Mouse (Mus musculus) C2C12 (cell line): Measurements from ENCODE around the gene Gnao1.

ENCODE experiments used
- CEBPB ChIP-seq: IDR thresholded peaks from one replicate; pipeline ENCODE4 v1.6.1; 2011; ENCODE audit warnings: low read depth, mild to moderate bottlenecking, control low read depth, moderate library complexity
- CTCF ChIP-seq: IDR thresholded peaks from one replicate; pipeline ENCODE4 v1.5.1; 2011; ENCODE audit not compliant: control insufficient read depth, insufficient read depth, insufficient read length
- MAX ChIP-seq: IDR thresholded peaks from one replicate; pipeline ENCODE4 v1.6.1; 2011; ENCODE audit warnings: mild to moderate bottlenecking, control low read depth
- MYOD1 ChIP-seq: IDR thresholded peaks from one replicate; pipeline ENCODE4 v1.6.1; 2011; ENCODE audit warnings: low read depth; ENCODE audit not compliant: control insufficient read depth, insufficient read length

GRCm38 (mm10) chr8:93817366-93817765, 7.6 kb downstream of the Gnao1 start:
- TF ChIP-seq CTCF (no peak), MAX (no peak), MYOD1 (no peak), CEBPB (no peak)
